Mouse (Mus musculus) gastrocnemius, adult 8-10 months (tissue): ENCODE results near the gene Ncf4. TPM values are rescaled to one million over a fixed set of nuclear protein-coding genes. Genes with fewer than 3 reads are reported as not detected.

Source experiments
- DNase-seq, 2 experiments: peaks; one replicate each; pipeline ENCODE4 v3.0.0; 2022; ENCODE audit warnings: low spot score in 2 of 2
- total RNA-seq, 4 experiments: library from RNA; stranded (reverse); gene quantifications; 2 replicates each; pipeline ENCODE4 v1.2.4; 2022

The Ncf4 gene
- under 1 TPM in 3 of 4 experiments, not detected in 1; 0.24 to 0.94 (median 0.74) TPM for total RNA-seq

- DNase-seq: no peak
Measured at GRCm38 (mm10) chr15:78244695-78245492, at the start of gene Ncf4. Ncf4 (plus strand) TSS chr15:78244801.

DNA sequence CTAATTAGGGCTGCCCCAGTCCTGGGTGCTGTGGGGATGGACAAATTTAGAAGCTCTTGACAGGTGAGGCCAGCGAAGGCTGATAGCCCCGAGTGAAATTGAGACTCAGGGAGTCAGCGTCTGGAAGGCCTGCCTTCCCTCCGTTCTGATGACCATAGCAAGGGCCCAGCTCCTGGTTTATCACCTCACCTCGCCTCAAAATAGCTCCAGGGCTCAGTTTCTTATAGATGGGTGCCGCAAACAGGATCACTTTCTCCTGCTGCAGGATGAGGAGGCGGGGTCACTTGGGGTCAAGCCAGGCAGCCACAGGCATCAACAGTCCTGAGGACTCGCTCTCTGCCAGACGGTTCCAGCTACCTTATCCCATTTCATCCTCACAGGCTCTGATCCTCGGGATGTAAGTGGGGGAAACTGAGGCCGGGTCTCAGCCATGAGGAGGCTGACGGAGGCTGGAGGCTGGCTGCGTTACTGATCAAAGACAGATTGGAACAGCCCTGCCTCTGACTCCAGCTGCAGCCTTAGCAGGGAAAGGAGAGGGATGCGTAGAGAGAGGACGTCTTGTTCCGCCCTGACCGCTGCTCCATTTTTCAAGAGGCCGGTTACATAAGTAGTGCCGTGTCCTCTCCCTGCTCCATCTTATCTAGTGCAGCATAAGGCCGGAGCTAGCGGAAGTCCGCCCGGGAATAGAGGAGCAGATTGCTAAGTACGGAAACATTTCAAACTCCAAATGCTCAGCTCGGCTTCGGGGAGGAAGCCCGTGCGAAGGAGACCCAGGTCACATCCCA lies 49.3 kb upstream of the Ncf4 start:
- peak; percentile 66 to 79 for DNase-seq

DNA sequence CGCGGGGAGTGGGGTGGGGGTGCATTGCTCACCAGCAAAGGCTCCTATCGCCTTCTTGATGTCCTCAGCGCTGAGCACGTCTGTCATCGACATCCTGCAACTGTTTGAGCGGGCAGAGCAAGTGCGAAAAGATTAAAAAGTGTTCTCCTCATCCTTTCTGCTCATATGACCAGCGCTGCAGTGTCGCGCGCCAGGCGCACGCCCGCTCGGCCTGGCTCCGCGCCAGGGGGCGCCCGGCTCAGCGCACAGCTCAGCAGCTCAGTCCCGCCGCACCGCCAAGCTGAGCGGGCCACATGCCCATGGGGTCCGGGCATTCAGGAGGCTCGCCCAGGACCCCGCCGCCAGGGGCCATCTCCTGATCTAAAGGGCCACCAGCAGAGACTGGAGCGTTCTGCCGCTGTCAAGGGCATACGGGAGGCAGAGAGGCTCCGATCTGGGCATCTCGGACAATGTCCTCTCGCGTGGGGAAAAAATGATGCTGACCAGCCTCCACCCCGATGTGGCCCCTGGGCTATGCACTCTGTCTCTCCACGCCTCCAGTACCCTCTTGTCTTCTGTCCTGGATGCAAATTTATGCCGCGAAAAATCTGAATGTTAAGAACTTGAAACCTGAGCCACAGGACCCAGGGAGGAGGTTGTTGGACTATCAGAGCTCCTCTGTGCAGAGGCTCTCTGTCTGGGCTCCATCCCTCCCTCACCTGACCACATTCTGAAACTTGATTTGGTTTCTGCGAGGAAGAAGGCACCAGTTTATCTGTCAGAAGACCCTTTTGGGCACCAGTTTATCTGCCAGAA lies 40.4 kb upstream of the Ncf4 start:
- no peak for DNase-seq

DNA sequence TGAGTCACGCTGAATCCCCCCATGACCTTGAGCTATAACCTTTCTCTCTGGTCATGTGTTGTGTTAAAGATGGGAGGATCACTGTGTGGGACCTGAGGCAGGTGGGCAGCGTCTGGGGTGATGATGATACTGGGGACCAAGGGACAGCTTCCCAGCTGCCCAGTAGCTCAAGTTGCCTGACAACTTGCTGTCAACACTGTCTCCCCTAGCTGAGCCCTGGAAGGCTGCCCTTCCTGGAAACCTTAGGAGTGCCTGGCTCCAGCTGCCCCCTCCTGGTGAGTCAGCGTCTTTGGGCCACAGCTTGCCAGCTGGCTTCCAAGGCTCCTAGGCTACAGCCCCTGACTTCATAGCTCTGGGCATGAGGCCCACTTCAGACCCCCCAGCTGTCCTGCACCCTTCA lies 39.4 kb upstream of the Ncf4 start:
- peak; percentile 75 to 89 for DNase-seq

DNA sequence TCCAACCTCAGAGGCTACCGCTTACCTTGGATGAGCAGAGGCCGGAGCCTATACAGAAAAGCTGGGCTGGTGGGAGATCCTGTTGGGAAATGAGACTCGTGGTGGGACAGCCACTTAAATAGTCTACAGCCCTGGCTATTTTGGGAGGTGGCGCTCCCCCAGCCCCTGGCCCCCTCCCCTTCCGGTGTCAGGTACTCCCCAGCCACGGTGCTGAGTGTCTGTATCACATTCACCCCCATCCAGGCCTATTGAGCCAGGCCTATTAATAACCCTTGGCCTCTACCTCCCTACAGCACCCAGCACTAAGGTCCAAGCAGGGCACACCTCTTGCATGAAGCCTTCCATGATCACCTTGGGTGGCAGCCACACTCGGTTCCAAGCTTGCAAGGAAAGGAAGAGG lies 38.3 kb upstream of the Ncf4 start, which contains the start of gene Pvalb:
Gene Pvalb (minus strand): TSS at position 89 of the 400 bp plus-strand sequence.
- peak in 1 of 2 experiments; percentile 67 for DNase-seq

DNA sequence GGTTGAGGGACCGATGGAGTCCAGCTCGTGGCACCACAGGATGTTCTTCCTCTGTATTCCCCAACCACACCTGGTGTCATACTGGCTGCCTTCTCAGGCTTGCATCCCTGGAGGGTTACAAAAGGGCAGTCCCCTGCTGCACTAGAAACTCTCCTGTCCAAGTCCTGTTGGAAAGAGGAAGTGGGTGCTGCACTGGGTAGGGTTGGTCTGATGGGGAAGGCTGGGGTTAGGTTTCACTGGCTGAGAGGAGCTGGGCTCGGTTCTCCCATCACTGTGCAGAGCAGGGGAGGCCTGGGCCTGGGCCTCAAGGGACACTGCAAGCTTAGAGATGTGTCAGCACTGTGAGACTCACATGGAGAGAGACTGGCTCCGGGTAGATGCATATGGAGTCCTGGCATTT lies 34.4 kb upstream of the Ncf4 start:
- no peak for DNase-seq

- no peak for DNase-seq
Measured at GRCm38 (mm10) chr15:78211367-78211766, 33.2 kb upstream of the Ncf4 start.

DNA sequence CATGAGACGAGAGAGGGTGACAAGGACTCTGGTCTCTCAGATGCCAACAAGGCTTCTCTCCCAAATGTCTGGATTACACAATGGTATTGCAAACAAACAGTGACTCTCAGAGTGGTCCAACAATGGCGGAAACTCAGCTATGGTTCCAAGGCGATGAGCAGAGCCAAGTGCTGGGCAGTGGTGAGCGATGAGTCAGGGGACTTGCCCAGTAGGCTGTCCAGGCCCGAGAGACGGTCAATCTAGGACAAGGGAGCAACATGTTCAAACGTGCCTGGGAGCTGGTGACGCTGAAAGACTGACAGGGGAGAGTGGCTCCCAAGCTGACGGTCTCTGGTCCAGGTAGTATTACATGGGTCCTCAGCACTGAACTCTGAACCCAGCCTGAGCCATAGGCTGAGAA lies 29.3 kb upstream of the Ncf4 start:
- DNase-seq: no peak

GRCm38 (mm10) chr15:78227816-78228215 lies 16.8 kb upstream of the Ncf4 start:
- DNase-seq: peak; percentile 24 to 54

GRCm38 (mm10) chr15:78231346-78232331 lies 13.0 kb upstream of the Ncf4 start:
- DNase-seq: no peak

- no peak for DNase-seq
Measured at GRCm38 (mm10) chr15:78234823-78235509, 9.6 kb upstream of the Ncf4 start.

DNA sequence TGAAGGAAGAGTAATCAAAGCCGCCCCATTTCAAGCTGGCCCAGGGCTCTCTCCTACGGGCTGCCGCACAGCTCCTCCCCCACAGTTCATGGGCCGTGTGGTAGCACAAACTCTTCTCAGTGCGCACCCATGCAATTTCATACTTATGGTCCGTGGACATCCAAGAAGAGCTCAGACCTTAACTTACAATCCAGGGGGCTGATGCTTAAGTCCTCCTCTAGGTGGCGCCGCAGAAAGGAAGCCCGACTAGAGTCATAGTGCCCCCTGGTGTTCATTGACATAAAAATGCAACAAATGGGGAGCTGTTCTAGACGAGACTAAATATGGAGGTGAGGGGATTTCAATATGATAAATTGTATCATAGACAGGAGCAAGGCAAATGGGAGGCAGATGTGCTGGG lies 5.1 kb upstream of the Ncf4 start:
- peak in 1 of 2 experiments; percentile 44 for DNase-seq

DNA sequence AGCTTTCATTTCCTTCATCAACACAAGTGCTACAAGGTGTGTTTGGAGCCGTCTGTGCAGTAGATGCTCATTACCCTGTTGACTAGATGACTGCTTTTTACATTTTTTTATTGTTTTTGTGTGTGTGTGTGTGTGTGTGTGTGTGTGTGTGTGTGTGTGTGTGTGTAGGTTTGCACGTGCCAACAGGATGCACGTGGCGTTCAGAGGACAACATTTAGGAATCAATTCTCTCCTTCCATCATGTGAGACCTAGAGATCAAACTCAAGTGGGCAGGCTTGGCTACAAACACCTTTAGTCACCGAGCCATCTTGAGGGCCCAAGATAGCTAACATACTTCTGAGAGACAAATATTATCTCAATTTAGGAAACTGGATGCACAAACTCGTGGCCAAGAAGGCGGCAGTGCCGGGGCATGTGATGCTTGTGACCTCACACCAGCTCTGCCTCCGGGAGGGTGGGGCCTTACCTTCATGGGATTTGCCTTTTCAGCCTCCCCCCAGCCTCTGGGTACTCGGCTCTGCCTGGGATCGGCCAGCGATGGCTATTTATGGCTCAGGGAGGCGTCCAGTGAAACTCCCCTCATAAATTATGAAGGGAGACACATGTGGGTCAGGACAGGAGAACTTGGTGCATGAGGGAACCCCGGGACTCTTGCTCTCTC lies 4.5 kb upstream of the Ncf4 start:
- DNase-seq: peak; percentile 47 to 70

- peak; percentile 62 to 74 for DNase-seq
Measured at GRCm38 (mm10) chr15:78241335-78241734, 3.3 kb upstream of the Ncf4 start.

DNA sequence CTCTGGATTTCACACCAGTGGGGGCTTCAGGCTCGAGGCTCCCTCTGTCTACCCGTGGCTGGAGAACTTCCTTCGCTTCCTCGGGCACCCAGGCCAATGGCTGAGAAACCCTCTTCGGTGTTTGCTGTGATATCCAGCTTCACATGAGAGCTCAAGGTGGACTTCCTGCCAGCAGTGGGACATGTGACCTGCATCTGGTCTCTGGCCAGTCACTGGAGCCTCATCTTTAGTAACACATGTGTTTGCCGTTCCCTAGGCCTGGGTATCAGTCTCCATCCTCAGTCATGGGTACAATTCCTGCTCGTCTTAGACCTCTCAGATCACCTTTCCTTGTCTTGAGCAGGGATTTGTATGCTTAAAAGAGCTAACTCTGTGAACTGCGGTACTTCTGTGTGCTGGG lies 1.5 kb upstream of the Ncf4 start:
- DNase-seq: peak; percentile 69 to 75

- no peak for DNase-seq
Measured at GRCm38 (mm10) chr15:78243774-78244173, 827 bp upstream of the Ncf4 start.

DNA sequence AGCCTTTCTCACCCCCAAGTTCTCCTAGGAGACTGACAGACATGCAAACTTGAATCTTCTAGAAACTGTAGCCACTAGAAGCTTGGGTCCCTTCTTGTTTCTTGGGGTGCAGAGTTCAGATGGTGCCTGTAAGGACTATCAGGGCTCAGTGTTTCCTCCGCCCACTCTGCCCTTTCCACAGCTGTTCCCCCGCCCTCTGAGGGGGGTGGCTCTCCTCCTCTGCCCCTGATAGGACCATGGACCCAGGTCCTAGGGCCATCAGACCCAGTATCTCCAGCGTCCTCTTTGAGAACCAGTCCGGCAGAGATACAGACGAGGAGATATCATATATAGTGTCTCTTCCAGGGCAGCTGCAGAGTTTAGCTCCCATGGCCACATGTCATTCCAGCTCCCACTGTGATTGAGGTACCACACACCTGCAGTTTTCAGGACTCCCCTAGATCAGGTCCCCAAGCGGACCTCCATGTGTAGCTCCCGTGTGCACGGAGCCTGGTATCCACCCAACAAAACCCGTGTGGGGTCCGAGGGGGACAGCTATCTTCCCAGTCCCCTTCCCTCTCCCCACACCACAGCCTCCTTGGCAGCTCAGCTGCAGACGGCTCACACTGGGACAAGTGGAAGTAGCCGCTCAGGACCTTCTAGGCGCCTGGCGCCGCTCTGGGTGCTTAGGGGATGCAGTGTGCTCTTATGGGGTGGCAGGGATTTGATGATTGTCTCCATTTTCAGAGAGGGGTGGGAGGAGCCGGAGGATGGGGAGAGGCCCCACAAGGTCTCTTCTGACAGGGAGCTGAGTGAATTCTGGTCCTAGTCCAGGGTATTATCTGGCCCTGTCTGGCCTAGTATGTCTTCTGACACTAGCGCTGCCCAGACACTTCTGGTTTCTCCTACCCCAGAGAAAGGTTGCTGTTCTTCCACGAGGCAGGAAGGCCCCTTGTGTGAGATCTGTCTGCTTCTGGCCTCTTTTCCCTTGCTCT lies 1.8 kb downstream of the Ncf4 start:
- DNase-seq: no peak

DNA sequence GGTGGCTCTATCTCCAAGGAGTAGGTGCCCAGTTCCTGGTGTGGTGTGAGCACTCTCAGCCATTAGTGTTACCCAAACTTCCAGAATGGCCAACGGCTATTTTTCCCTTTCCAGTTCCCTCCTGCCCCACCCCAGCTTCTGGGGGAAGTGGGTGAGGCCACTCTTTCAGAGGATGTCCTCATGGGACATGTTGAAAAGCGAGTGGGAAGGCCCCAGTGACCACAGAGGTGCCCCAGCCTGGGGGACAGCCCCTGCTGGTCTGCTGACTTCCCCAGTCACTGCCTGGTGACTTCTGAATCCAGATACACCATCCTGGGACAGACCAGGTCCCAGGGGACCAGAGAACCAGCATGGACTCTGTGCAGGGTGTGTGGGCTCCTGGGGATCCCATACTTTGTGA lies 3.1 kb downstream of the Ncf4 start:
- no peak for DNase-seq
